Mouse (Mus musculus): ENCODE measurements around the gene Trpv6. TPM values are rescaled to one million over a fixed set of nuclear protein-coding genes. Genes with fewer than 3 reads are reported as not detected.

Trpv6 gene
- total RNA-seq (2015) (not detected in 2 replicates), total RNA-seq (2017) (not detected in 2 replicates)

DNA sequence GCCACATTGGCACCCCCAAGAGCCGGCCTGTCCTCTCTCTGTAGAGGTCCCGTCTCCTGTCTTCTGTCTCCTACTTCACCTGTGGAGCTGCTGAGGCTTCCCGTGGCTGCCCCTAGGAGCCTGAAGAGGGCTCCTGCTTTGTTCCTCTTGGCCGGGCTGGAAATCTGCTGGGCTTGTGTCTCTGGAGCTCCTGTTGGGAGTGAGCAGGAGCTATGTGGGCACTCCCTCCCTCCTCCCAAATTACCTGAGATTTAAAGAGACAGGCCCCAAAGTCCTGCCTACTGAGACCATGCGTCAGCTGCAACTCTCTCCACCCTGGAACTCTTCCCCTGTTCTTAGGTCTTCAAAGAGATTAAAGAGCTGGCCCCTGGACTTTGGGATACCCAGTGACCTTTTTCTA lies at the start of gene Trpv6:
TSS of gene Trpv6 (minus strand) at position 228 of the 400 bp plus-strand sequence.
- ATAC-seq (replicated peaks; ENCODE audit: poor library complexity) = no peak

DNA sequence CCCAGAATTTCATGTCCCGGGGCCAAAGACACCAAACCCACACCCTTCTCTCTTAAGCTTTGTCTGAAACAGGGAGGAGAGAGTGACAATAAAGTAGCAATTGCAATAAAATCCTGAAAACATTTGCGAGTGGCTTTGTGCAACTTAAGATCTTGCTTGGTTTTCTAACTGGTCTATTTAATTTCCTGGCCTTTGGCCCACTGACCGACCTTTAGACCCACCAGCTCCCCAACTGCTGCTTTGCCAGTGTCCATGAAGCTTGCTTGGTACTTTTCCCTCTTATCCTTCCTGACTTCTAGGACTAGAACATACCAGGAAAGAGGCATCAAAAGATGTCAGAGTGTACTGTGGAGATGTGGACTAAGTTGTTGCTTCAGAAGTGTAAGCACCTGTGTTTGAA lies 49.4 kb upstream of the Trpv6 start:
- no peak for ATAC-seq (replicated peaks; ENCODE audit: poor library complexity)

DNA sequence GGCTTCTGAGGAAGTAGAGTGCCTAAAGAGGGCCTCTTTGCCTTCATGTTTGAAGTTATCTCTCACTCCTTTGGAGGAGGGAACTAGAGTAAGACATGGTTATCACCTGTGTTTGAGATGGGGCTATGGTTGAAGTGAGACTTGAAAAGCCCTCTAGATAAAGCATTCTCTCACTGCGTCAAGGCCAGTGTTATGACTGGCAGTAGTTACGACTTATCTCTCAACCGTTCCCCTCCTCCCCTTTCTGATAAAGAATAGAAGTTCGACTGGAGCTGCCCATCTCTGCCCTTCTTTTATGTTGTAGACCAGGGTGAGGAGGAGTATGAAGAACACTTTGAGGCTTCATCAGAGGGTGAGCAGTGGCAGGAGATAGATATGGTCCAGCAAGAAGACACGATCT lies 48.7 kb upstream of the Trpv6 start:
- peak; percentile 51 for ATAC-seq (replicated peaks; ENCODE audit: poor library complexity)

GRCm38 (mm10) chr6:41684131-41684530 lies 47.9 kb upstream of the Trpv6 start, which contains the start of gene Llcfc1:
Gene Llcfc1, plus strand, starts transcription at chr6:41684431.
- ATAC-seq (replicated peaks; ENCODE audit: poor library complexity) = no peak

DNA sequence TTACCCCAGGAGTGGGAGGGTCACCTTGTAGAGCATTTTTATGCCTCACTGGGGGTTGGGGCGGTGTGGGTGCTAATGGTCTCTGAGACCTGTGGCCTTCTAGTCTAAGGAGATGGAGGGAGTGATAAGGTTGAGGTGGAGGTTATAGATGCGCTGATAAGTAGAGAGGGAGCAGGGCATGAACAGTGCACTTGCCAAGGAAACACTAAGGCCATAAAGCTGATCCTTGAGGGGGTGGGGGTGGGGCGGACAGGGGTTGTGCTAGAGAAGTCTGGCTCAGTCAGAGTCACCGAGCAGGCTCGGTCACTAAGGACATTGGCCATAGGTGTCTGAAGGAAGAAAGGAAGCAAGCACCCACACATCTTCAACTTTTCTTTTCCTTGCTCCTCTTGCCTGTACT lies 45.5 kb upstream of the Trpv6 start:
- no peak for ATAC-seq (replicated peaks; ENCODE audit: poor library complexity)

DNA sequence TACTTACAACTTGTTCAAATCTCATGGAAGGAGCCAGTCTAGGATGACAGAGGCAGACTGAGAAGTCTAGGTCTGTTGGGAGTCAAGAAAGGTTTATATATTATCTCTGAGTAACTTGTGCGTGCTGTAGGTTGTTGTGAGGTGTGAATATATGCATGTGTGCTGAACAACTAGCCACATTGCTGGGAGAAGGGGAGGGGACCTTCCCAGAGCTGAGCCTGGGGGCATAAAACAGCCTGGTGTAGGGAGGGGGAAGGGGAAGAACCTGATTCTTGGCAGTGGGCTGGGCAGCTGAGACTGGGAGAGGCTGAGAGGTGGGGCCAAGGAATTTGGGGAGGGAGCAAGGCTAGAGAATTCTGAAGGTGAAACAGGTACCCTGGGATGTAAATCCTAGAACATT lies 44.5 kb upstream of the Trpv6 start, which contains the start of gene Trpv5:
TSS of gene Trpv5 (minus strand) at position 101 of the 400 bp plus-strand sequence.
- ATAC-seq (replicated peaks; ENCODE audit: poor library complexity) = no peak

- 0 out of 2 replicates have a peak, but pooled peaks have one; percentile 26 for ATAC-seq (replicated peaks; ENCODE audit: poor library complexity)
Observed at GRCm38 (mm10) chr6:41676530-41676929, 40.3 kb upstream of the Trpv6 start.

GRCm38 (mm10) chr6:41662320-41662719 lies 26.1 kb upstream of the Trpv6 start:
- peak; percentile 96 for ATAC-seq (replicated peaks; ENCODE audit: poor library complexity)

DNA sequence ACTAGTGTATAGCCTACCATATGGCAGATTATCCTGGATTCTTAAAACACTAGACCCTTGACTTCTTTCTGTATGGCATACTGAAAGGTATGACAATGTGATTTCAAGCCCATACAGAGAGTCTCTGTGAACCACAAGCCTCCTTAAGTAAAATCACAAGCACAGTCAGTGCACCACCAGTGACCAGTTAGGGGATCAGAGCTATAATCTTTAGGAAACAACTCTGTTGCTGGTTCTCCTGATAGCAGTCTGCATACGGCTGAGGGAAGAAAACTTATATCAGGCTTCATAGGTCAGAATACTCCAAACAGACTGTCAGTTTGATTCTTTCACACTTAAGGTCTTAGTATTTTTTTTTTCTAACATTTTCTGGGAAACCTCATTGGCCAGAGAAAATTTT lies 22.3 kb upstream of the Trpv6 start:
- no peak; the same call in 1 of the 2 replicates for ATAC-seq (replicated peaks; ENCODE audit: poor library complexity)

DNA sequence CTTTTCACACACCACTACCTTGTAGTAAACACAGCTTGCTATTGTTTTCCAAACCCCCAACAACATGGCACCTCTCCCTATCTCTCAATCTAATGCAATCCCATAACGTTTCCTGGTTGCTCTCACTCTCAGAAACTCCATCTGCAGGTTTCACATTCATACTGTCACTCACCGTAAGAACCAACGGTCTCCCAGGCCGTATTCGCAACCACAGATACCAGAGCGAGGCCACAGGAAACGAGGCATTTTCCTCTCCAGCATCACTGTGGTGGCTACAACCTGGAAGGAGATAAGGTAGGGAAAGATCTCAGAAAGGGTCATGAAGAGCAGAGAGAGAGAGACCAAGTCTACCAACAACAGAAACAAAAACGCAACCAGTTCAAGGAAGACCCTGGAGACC lies 18.4 kb upstream of the Trpv6 start:
- peak; percentile 86 for ATAC-seq (replicated peaks; ENCODE audit: poor library complexity)

- peak; percentile 38; the same call in 1 of the 2 replicates for ATAC-seq (replicated peaks; ENCODE audit: poor library complexity)
Observed at GRCm38 (mm10) chr6:41653173-41653572, 17.0 kb upstream of the Trpv6 start.

DNA sequence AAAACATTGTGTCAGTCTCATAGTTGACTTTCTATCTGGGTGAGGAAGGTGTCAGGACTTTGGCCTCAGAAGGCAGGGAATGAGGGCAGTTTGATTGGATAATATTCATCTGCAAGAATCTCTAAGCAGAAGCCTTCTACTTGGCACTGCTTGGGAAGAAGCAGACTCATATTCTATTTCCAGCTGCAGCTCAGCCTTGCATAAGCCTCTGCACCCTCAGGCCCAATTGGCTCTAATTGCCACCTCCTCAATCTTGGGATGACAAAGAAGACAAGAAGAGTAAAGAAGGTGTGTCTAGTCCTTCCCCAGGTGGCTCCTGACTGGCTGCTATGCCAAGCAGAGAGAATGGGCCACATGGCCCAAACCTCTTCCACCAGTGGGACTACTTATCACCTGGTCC lies 10.5 kb upstream of the Trpv6 start:
- no peak for ATAC-seq (replicated peaks; ENCODE audit: poor library complexity)

DNA sequence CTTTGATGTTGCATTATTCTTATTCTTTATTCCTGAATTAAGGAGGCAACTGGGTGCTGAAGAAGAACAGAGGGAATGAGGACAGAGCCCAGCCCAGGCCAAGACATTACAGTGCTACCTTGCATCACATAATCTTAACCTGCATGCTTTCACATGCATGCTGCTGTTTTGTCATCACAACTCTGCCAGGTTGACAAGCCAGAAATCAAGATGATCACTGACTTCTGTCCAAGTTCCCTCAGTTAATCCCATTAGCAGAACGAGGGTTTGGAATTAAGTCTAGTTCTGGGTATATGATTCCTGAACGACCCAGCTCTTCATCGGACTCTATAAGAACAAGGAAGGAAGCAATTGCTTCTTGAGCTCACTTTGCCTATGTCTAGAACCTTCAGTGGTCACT lies 10.0 kb upstream of the Trpv6 start:
- no peak for ATAC-seq (replicated peaks; ENCODE audit: poor library complexity)

GRCm38 (mm10) chr6:41643227-41643626 lies 7.0 kb upstream of the Trpv6 start:
- peak; percentile 67 for ATAC-seq (replicated peaks; ENCODE audit: poor library complexity)

GRCm38 (mm10) chr6:41642765-41643164 lies 6.6 kb upstream of the Trpv6 start:
- peak; percentile 78 for ATAC-seq (replicated peaks; ENCODE audit: poor library complexity)

- no peak for ATAC-seq (replicated peaks; ENCODE audit: poor library complexity)
Observed at GRCm38 (mm10) chr6:41641173-41641866, 5.1 kb upstream of the Trpv6 start.

- no peak for ATAC-seq (replicated peaks; ENCODE audit: poor library complexity)
Observed at GRCm38 (mm10) chr6:41640449-41640848, 4.2 kb upstream of the Trpv6 start.

- no peak for ATAC-seq (replicated peaks; ENCODE audit: poor library complexity)
Observed at GRCm38 (mm10) chr6:41637927-41638506, 1.8 kb upstream of the Trpv6 start.

DNA sequence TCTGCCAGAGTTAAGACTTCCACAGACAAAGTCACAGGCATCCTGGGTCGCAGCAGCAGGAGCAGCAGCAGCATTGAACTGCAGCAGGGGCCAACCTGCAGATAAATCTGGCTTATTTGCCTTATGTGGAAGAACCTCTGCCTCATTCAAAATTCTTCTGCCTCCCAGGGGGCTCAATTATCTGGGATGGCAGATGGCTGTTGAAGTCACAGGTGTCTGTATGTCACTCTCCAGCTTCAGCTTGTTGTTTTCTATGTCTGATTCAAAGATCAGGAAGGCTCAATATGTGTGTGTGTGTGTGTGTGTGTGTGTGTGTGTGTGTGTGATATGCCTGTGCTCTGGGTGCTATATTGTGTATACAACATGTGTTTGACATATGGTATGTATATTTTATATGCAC lies 1.2 kb upstream of the Trpv6 start:
- ATAC-seq (replicated peaks; ENCODE audit: poor library complexity) = no peak

DNA sequence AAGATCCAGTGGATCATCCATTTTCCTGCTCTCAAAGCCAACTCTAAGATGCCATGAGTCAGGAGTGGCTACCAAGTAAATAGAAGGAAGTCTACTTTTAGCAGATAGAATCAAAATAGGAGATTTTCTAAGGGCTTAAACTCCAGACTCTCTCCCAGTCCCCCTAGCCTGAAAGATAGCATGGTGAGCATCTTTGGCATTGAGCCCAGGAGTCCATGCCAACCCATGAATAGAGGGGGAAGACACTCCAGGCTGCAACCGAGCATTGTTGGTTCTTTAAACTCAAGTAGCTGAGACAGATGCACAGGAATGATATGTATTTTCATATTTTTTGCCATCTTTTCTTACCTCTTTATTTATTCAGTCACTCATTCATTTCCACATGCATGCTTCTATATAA lies 994 bp downstream of the Trpv6 start:
- 0 out of 2 replicates have a peak, but pooled peaks have one; percentile 17 for ATAC-seq (replicated peaks; ENCODE audit: poor library complexity)

- ATAC-seq (replicated peaks; ENCODE audit: poor library complexity) = no peak
Observed at GRCm38 (mm10) chr6:41631549-41631948, 4.7 kb downstream of the Trpv6 start.

- no peak for ATAC-seq (replicated peaks; ENCODE audit: poor library complexity)
Observed at GRCm38 (mm10) chr6:41630791-41631190, 5.4 kb downstream of the Trpv6 start.
